Mouse (Mus musculus) spleen, adult 2 months (tissue): ENCODE measurements at regions not wholly inside any gene's neighbourhood (a gene's known extent, or its start where the extent isn't known, plus 50 kb on each side); places are given as distances from the start of the nearest gene placed in this dataset.

Experiments used
- CTCF ChIP-seq: fragments of 200-500 bp; IDR thresholded peaks from 2 replicates; pipeline ENCODE4 v1.5.1; 2011; ENCODE audit warnings: mild to moderate bottlenecking, inconsistent platforms; ENCODE audit not compliant: insufficient read depth, insufficient read length, insufficient replicate concordance; ENCODE audit errors: extremely low read depth
- POLR2A ChIP-seq: fragments of 200-500 bp; IDR thresholded peaks from 2 replicates; pipeline ENCODE4 v1.6.1; 2011; ENCODE audit warnings: low read depth, low read length, inconsistent platforms

GRCm38 (mm10) chr12:115197322-115198117 is 850.0 kb upstream of the Zfp386 start:
- TF ChIP-seq CTCF (no peak), POLR2A (no peak)
